Mouse (Mus musculus) midbrain, postnatal 0 days (tissue): ENCODE measurements around the gene A930017K11Rik. TPM values are rescaled to one million over a fixed set of nuclear protein-coding genes. Genes with fewer than 3 reads are reported as not detected.
A peak's percentile ranks its signal among the peaks of the same experiment; 100 is the strongest.

Experiments used
- ATAC-seq: fragments of 200-750 bp; cut with Nextera tagmentation; 2 replicates; pipeline ENCODE4 v1.8.0; 2017; ENCODE audit warnings: moderate number of reproducible peaks, mild to moderate bottlenecking, moderate TSS enrichment, moderate library complexity; ENCODE audit not compliant: low FRiP score
- DNase-seq: peaks from one replicate; pipeline ENCODE4 v3.0.0-alpha.2; 2015; ENCODE audit warnings: low spot score
- H3K27ac ChIP-seq: fragments of 300-500 bp; sonication (generic); 2 replicates; pipeline ENCODE4 v1.5.1; 2014; ENCODE audit warnings: low read depth, mild to moderate bottlenecking, low read length, mixed read lengths
- H3K27me3 ChIP-seq: fragments of 300-500 bp; sonication (generic); 2 replicates; pipeline ENCODE4 v1.6.1; 2014; ENCODE audit warnings: low read length, control low read depth, mixed read lengths; ENCODE audit not compliant: insufficient read depth
- H3K36me3 ChIP-seq: fragments of 300-500 bp; sonication (generic); 2 replicates; pipeline ENCODE4 v1.6.1; 2014; ENCODE audit warnings: low read length, control low read depth, mixed read lengths; ENCODE audit not compliant: insufficient read depth
- H3K4me1 ChIP-seq: fragments of 300-500 bp; sonication (generic); 2 replicates; pipeline ENCODE4 v1.6.1; 2014; ENCODE audit warnings: mild to moderate bottlenecking, control low read depth, antibody characterized with exemption, low read length, mixed read lengths; ENCODE audit not compliant: insufficient read depth
- H3K4me2 ChIP-seq: fragments of 300-500 bp; sonication (generic); 2 replicates; pipeline ENCODE4 v1.6.1; 2014; ENCODE audit warnings: low read depth, mild to moderate bottlenecking, low read length, mixed read lengths; ENCODE audit not compliant: poor library complexity, severe bottlenecking
- H3K4me3 ChIP-seq: fragments of 300-500 bp; sonication (generic); 2 replicates; pipeline ENCODE4 v1.5.1; 2014; ENCODE audit warnings: low read depth, mild to moderate bottlenecking, low read length, moderate library complexity
- H3K9ac ChIP-seq: fragments of 300-500 bp; sonication (generic); replicated peaks from 2 replicates; pipeline ENCODE4 v1.6.1; 2014; ENCODE audit warnings: mild to moderate bottlenecking, low read length, moderate library complexity, mixed read lengths; ENCODE audit not compliant: poor library complexity, severe bottlenecking
- H3K9me3 ChIP-seq: fragments of 300-500 bp; sonication (generic); 2 replicates; pipeline ENCODE4 v1.6.1; 2016; ENCODE audit warnings: low read length, control low read depth
- CTCF ChIP-seq: IDR thresholded peaks from 2 replicates; pipeline ENCODE4 v1.5.1; 2016; ENCODE audit warnings: antibody characterized with exemption, mild to moderate bottlenecking
- WGBS: fragments of 180-500 bp; shearing (Covaris S2); extraction: QIAGEN DNeasy Blood & Tissue Kit; methylation state at CpG from one replicate; pipeline ENCODE4 v1.1.7; 2014; 5-methylcytosine and 5-hydroxymethylcytosine counted together
- polyA plus RNA-seq: library from polyadenylated mRNA; unstranded; fragments of >200 nt; fragmentation: Nextera tagmentation; extraction: Ambion mirVana; gene quantifications from 2 replicates; pipeline ENCODE4 v1.2.1, GENCODE M21; 2015
- total RNA-seq: library from RNA; depleted of rRNA; stranded (reverse); fragments of >200 nt; gene quantifications from 2 replicates; pipeline ENCODE4 v1.2.3, GENCODE M21; 2014; rRNA removed

A930017K11Rik gene
- total RNA-seq (2.9 and 4.1 TPM in 2 replicates), polyA plus RNA-seq (3.2 and 3.7 TPM in 2 replicates)

DNA sequence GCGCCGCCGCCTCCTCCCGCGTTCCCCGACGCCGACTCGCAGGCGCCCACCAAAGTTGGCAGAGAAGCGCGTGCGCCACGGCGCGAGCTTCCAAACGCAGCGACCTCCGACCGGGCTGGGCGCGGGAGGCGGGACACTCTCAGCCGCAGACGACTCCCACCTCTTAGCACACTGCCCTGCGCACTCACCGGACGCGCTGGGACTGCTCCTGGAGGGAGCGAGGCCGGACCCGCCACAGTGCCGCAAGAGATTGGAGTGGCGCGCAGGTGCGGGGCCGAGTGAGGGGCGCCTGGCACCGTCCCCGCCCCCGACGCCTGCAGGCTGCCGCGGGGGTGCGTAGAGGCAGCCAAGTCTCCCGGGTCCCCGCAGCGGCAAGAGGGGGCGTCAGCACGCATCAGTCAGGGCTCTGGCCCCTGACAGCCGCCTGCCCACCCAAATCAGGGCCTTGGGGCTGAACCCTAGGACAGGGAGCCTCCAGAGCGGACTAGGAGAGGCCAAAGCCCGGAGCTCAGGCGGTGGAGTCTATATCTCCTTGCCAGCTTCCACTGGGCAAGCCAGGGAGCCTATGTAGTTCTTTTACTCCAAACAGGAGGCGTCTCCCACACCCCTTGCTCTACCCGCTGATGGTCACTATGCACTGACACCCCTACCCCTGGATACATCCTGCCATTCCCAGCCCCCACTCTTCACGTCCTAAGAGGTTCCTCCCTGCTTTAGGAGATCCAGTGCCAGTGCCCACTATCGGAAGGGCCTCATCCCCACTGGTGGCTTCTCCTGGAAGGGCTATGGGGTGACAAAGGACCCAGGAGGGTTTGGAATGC, at the start of gene A930017K11Rik:
TSS of gene A930017K11Rik (minus strand) at position 763 of the 821 bp plus-strand sequence.
- no peak for TF ChIP-seq CTCF
- 2% methylated on average over 58 of the region's 58 CpGs for WGBS
- no peaks in the 10 kb centered on the region for H3K36me3 ChIP-seq
- no peaks in the 10 kb centered on the region for H3K4me1 ChIP-seq
- no peak within 1 kb of the TSS for H3K27ac ChIP-seq
- ATAC-seq, result no peak
- no peak within 1 kb of the TSS for H3K9ac ChIP-seq
- H3K4me2 ChIP-seq, result peak within 1 kb of the TSS; percentile 57
- peak within 1 kb of the TSS; percentile 36 for H3K4me3 ChIP-seq
- H3K27me3 ChIP-seq, result peaks cover 37% of the 10 kb centered on the region
- no peaks in the 10 kb centered on the region for H3K9me3 ChIP-seq
- no peak for DNase-seq

DNA sequence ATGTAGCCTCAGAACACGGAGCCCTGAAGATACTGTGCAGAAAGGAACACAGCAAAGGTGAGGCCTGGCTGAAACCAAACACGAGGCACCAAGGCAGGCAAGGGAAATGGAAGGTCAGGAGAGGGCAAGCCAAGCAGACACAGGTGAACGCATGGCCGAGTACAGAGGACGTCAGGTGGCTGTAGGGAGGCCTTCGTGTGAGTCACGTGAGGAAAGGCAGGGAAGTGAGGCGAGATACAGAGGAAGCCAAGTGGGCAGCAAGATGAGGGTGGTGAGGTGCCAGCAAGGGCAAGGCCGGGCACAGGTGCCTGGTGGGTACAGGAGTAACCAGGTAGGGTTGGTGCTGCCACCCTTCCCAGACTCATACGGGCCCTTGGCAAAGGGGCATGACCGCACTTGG, 46.1 kb upstream of the A930017K11Rik start:
- no peak overlapping the region for H3K27ac ChIP-seq
- H3K4me1 ChIP-seq, result no peaks in the 10 kb centered on the region
- H3K4me3 ChIP-seq, result no peak overlapping the region
- H3K9ac ChIP-seq, result no peak overlapping the region
- H3K9me3 ChIP-seq, result no peaks in the 10 kb centered on the region
- WGBS, result 87% methylated on average over 11 of the region's 11 CpGs
- no peak for TF ChIP-seq CTCF
- DNase-seq, result no peak
- H3K27me3 ChIP-seq, result no peaks in the 10 kb centered on the region
- H3K4me2 ChIP-seq, result no peak overlapping the region
- H3K36me3 ChIP-seq, result peaks cover 46% of the 10 kb centered on the region
- no peak for ATAC-seq

DNA sequence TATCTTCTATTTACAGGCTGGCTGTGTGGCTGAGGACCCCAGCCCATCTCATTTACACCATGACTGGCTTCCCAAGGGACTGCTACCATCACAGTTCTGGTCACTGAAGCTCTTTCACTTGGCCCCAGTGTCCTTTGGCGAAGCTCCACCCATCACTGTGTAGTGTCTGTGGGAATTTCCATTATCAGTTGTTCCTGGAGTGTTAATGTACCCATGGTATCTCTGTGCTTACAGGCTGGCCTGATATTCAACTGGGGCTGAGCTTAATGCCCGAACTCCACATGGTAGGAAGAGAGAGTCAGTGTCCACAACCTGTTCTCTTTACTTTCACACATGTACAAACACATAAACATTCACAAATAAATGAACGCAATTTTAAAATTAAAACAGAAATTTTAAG, 41.1 kb upstream of the A930017K11Rik start:
- no peak for TF ChIP-seq CTCF
- Histone ChIP-seq H3K27me3 (no peaks in the 10 kb centered on the region), H3K36me3 (peaks cover 70% of the 10 kb centered on the region), H3K9me3 (no peaks in the 10 kb centered on the region), H3K9ac (no peak overlapping the region), H3K4me2 (no peak overlapping the region), H3K4me1 (no peaks in the 10 kb centered on the region), H3K27ac (no peak overlapping the region), H3K4me3 (no peak overlapping the region)
- WGBS, result 93% methylated on average over 3 of the region's 3 CpGs
- DNase-seq (no peak), ATAC-seq (no peak)

DNA sequence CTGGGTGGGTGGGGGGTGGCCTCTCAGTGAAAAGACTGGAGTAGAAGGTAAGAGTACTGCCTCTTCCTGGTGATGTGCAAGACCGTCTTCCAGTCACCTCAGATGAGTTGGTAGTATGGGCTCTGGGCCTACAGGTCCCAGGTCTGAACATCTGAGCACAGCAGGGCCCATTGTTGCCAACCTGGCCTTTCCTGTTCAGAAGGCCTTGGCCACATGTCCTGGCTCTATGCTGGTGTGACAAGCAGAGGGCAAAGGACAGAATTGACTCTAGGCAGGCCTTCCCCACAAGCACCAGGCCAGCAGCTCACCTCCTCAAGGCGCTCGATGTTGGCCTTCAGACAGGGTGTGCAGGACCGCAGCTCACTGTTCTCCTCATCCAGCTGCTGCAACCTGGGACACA, 39.9 kb upstream of the A930017K11Rik start:
- Histone ChIP-seq H3K4me2 (no peak overlapping the region), H3K27me3 (no peaks in the 10 kb centered on the region), H3K9ac (no peak overlapping the region), H3K27ac (no peak overlapping the region), H3K9me3 (no peaks in the 10 kb centered on the region), H3K36me3 (peaks cover 58% of the 10 kb centered on the region), H3K4me3 (no peak overlapping the region), H3K4me1 (no peaks in the 10 kb centered on the region)
- 100% methylated on average over 4 of the region's 4 CpGs for WGBS
- no peak for DNase-seq
- no peak for ATAC-seq
- no peak for TF ChIP-seq CTCF

DNA sequence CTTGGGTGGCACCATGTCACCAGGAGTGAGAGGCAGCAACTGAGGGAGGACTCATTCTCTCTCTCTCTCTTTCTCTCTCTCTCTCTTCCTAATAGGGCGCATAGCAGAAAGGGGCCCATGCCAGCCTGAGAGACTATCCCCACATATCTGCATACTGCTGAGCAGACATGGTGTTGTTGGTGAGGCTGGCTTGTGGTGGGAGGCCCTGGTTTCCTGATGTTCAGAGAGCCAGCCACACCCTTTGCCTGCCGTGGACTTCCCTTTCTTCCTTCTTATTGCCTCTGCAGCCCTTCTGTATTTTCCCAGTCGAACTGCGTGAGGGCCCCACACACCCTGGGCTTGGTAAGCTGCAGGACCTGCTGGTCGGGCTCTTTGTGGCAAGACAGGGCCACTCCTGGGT, 38.0 kb upstream of the A930017K11Rik start:
- no peak overlapping the region for H3K9ac ChIP-seq
- peaks cover 50% of the 10 kb centered on the region for H3K36me3 ChIP-seq

More for the DNA sequence above, 38.0 kb upstream of the A930017K11Rik start:
- Histone ChIP-seq H3K4me3 (no peak overlapping the region), H3K27me3 (no peaks in the 10 kb centered on the region), H3K4me2 (no peak overlapping the region), H3K9me3 (no peaks in the 10 kb centered on the region), H3K4me1 (no peaks in the 10 kb centered on the region), H3K27ac (no peak overlapping the region)
- no peak for TF ChIP-seq CTCF
- DNase-seq (no peak), ATAC-seq (no peak)
- 96% methylated on average over 5 of the region's 5 CpGs for WGBS
